Mouse (Mus musculus): ENCODE results near the gene Dip2b.
A peak's percentile ranks its signal among the peaks of the same experiment; 100 is the strongest.

Gene Dip2b

DNA sequence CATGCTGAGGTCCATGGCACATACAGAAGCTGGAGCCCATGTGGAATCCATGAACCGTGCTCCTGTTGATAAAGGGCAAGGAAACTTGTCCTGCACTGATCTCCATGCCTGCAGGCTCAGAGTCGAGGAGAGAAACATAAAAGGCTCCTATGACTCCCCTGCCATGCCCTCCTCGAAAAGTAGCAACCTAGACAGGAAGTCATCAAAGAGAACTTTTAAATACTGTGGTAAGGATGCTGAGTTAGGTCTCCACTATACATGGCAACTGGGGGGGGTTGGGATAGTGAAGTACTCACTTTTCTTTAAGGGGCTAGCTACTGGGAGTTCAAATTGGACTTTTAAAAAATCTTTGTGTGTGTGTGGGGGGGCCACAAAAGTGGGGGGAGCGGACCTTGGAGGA, 102.0 kb downstream of the Dip2b start:
- DNase-seq: peak; percentile 14

DNA sequence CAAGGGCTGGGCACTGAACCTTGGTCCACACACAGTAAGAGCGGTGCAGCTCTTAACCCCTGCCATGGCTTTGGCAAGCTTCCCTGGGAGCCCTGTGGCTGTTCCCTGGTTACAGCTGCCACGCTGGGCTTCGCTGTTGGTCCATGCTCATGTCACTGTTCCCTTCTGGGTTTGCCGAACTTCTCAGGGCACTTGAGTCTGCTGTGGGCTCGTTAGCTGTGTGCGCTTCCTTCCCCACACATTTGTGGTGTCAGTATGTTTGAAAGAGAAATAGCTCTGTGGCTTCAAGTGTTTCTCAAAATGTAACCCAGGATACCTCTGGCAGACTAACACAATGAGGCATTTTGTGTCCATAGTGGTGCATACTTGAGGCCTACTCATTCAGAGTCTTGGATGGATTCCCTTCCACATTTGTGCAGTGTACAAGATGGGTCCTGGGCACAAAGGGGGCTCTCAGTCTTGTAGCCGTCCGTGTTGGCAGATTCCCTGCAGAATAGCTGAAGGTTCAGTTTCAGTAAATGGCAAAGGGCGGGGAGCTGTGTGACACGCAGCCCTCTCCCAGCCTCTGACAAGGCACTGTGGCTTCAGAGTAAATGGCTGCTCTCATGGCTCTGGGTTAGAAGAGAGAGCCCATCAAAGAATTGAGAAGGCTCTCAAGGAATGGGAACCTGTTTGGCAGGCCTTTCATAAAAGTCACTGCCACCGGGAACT, 104.8 kb downstream of the Dip2b start:
- DNase-seq: no peak

DNA sequence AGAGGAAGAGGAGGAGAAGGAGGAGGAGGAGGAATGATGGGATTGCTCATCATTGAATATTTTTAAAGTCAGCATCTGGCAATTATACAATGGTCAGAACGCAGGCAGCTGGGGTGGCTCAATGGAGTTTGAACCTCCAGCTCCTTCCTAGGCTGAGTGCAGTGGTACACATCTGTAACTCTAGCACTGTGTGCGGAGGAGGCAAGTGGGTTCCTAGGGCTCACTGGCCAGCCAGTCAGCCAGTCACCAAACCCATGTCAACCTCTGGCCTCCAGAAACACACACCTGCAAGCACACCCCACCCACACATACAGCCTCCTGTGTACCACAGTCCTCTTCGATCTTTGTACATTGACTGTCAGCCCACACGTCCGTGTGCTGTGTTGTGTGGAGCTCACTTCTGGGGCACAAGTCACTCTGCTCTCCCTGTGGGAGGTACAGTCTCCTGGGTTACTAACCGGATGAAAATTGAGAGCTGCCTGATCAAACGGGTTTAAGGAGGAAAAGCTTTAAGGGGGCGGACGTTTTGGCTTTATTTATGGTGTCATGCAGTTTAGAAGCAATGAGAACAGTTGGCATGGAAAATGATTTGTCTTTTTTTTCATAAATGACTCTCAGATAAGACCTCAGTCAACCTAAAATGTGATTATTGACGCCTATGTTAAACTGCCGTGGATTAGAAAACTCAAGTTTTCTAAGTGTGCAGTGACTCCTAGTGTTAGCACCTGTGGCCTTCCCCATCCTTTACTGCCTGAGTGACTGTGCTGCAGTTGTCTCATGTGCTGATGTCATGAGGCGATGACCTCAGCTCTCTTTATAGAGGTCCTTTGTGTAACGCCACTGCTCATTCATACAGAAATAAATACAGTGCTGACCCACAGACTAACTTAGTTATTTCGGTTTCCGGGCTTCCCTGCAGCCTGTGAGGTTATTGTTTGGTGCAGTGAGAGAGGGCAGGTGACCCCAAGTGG, 106.7 kb downstream of the Dip2b start:
- DNase-seq: no peak

DNA sequence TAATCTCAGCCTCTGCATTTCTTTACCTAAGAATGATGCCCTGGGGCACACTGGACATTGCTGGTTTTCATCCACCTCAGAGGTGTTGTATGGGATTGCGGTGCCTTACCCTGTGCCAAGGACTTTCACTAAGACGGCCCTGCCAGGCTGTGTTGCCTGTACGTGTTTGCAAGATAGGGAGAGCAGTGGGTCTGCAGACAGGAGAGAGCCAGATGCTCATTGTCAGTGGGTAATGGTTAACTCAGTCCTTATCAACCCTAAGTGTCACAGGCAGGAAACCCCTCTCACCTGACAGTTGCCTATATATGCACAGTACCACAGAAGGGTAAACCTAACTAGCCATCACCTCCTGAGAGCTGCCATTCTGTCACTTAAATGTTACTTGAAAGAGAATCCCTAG, 107.5 kb downstream of the Dip2b start:
- no peak for DNase-seq

DNA sequence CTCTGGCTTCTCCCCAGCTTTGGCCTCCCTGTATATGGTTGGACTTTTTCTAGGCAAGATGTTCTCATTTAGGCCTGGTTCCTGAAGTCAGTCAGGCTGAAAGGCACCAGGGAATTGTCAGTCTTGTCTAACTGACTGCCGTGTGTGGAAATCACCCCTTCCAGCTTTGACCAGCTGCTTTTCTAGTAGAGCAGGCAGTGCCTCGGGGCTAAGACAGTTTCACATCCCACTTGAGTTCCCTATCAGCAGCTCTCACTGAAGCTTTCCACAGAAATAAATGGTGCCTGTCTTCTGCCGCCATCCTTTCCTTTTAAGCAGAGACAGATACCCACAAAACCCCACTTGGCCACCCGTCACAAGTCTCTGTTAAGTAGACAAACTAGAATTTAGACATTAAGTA, 112.1 kb downstream of the Dip2b start:
- no peak for DNase-seq

DNA sequence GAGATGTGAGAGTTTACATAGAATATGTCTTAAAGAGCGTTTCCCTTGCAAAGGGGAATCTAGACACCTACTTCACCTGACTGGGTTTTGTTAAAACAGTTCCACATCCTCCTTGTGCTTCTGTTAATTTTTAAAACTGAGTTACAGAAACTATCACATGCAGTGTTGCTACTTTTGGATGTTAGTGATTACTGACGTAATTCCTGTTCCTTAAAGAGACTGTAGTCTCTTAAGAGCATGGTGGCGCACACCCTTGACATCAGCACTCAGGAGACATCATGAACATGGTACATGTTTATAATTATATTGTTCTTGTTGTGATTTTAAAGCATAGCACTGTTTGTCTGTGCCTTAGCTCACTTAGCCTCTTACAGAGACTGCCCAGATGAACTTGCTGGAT, 113.9 kb downstream of the Dip2b start:
- no peak for DNase-seq

DNA sequence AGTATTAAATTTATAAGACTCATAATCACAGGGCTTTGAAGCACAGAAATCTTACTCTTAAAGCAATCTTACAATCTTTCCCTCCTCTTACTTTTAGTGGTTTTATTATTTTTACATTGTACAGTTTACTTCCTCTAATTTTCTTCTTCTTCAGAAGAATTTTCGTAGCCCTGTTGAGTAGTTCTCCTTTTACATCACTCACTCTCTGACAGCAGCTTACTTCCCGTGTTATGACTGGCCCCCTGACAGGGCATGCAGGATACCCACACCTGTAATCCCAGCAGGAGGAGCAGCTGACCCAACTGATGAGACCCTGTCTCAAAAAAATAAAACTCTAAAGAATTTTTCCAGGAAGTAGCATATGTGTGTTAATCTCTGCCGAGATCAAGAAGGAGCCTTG, 114.6 kb downstream of the Dip2b start:
- DNase-seq: no peak

DNA sequence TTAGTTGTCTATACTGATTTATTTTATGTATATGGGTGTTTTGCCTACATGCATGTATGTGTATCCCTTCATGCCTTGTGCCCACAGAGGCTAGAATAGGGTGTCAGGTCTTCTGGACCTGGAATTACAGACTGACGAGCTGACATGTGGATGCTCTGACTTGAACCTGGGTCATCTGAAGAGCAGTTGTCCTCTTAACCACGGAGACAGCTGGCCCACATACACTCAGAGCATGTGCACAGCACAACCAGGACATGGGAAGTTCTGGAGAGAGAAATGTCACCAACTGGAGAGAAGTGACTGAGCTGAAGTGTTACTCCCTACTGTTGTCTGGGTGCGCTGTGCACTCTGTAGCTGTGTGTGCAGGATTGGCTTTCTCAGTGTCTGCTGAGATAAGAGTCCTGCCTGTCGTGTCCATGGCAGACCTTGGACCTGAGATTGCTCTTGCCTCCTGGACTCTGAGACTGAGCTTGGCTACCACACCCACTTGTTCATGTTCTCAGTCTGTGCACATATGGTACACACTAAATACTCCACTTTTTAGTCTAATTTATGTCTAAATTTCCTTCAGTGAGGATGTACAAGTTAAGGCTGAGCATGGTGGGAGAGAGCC, 117.7 kb downstream of the Dip2b start:
- DNase-seq: no peak

DNA sequence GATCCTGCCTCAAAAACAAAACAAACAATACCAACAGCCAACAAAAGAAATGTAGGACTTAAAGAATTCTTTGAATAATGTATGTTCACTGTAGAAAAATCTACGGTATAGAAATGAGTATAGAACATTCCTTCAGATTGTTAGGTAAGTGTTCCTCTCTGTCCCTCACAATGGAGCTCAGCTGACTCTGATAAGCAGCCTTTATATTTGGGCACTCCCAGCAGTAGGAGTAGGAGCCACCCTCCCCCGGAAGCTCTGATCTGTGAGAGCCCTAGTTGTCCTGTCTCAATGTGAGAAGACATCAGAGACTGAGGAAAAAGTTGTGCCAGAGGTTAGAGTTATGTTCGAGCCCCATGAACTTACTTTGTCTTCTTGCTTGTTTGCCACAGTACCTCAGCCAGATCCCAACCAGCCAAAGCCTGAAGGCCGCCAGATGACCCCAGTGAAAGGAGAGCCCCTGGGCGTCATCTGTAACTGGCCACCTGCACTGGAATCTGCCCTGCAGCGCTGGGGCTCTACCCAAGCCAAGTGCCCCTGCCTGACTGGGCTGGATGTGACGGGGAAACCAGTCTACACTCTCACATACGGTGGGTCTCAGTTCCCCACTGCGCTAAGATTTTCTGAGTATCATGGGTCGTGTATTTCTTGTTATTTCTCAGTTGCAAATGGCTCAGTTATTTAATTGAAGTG, 118.5 kb downstream of the Dip2b start:
- DNase-seq: no peak

DNA sequence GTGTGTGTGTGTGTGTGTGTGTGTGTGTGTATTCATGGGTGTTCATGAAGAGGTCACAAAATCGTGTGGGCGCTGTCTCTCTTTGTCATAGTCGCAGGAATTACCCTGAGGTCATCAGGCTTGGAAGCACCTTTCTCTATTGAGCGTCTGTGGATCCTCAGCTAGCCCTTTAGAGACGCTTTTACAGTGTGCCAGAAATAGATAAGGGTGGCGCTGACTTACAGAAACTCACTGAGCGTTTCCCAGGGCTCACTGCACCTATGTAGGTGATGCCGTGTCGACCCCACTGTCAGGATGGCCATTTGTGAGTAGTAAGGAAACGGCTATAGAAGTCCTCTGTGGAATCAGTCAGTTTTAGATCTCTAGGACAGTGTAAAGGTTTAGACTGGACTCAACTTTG, 120.5 kb downstream of the Dip2b start:
- no peak for DNase-seq

DNA sequence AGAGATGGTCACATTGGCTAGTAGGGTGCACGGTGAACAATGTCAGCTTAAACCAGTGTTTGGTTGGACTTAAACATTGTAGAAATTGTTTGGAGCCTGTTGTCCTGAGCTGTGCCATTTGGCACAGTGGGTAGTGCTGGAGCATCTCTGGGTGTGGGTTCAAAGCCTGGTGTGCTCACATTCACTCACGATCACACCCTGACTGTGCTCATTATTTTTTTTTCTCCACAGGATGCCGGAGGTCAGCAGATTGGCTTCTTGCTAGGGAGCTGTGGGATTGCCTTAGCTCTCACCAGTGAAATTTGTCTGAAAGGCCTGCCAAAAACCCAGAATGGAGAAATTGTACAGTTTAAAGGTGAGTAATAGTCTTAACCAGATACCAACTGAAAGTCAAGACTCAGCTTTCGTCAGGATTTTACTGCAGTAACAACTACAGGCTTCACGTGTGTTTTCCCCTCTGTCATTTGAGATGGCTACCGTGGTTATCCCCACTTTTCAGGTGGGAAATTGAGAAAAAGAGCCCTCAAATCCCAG, 123.3 kb downstream of the Dip2b start:
- DNase-seq: no peak

DNA sequence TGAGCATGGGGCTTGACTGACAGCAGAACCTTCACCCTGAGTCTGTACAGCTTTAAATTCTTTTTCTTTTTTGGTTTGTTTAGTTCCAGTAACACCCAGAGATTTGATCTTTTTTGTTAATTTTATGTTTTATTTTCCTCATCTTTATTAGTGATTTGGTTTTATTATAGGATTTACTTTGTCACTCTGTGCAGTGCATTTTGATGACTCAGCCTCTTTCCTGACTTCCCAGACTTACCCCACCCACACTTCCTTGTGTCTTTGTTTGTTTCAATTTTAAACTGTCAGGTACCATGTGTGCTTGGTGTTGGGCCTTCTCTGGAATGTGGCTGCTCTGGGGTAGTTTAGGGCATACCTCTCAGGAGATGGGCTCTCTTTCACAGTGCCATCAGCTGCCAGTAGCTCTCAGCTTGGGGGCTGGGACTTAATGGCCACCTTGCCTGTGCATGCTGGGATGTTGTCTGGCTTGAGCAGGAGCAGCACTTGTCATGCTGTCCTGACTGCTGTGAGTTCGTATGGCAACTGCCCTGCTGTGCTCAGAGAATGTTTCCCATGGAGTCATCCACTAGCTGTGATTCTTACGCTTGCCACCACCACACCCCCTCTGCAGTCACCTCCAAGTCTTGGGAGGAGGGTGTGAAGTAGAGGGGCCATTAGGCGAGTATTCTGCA, 125.1 kb downstream of the Dip2b start:
- no peak for DNase-seq

DNA sequence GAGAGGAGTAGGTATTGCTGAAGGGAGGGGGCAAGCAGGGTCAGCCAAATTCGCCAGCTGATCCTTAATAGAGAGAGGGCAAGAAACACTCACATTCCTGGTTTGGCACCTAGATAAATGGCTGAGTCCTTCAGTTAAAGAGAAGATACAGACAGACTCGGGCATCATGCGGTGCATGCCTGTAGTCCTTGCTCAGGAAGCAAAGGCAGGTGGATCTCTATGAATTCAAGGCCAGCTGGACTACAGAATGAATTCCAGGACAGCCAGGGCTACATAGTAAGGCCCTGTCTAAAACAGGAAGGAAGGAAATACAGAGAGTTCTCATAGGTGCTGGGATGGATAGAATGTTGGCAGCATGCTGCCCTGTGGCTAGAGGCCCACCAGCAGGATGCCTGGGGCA, 128.0 kb downstream of the Dip2b start:
- DNase-seq: no peak

DNA sequence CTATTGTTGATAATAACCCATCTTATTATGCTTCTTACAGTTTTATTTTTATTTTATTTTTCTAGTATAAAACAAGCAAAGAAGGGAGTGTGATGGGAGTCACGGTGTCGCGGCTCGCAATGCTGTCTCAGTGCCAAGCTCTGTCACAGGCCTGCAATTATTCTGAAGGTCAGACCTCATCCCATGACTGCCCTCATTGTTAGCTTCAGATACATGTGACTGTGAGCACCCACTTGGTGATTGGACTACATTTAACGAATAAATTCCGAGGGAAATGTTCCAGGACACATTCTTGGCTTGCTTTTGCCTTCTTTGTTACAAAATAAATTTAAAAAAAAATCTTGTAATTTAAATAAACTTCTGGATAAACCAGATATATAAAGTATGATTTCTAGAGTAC, 129.3 kb downstream of the Dip2b start:
- no peak for DNase-seq

DNA sequence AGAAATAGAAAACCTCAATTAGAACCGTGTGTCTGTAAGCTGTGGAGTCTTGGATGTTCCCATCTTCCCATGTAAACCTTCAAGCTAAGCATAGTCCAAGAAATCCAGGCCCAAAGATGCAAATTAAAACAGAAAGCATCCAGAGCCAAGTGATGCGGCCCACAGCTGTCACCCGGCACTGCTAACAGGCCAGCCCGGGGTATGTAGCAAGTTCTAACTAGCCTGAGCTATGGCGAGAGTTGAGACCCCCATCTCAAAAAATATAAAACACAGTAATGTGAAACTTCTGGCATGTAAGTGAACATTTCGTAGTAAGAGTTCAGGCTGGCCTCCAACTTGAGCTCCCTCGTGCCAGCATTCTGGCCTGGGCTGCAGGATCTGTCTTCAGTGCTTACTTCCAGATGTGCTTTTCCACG, 129.7 kb downstream of the Dip2b start:
- DNase-seq: no peak

DNA sequence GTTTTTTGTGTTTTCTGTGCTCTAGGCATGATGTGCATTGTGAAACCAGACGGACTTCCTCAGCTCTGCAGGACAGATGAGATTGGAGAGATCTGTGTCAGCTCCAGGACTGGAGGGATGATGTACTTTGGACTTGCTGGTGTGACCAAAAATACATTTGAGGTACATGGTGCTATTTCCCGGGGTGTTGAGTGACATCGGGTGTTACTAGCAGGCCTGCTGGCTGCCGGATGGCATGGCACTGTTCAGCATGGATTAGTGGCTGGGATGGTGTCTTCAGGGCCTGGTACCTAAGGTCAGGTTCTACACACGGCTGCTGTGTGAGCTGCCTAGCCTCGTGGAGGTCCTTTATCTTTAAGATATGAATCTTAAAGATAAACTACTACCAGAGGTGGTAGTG, 136.7 kb downstream of the Dip2b start:
- no peak for DNase-seq

DNA sequence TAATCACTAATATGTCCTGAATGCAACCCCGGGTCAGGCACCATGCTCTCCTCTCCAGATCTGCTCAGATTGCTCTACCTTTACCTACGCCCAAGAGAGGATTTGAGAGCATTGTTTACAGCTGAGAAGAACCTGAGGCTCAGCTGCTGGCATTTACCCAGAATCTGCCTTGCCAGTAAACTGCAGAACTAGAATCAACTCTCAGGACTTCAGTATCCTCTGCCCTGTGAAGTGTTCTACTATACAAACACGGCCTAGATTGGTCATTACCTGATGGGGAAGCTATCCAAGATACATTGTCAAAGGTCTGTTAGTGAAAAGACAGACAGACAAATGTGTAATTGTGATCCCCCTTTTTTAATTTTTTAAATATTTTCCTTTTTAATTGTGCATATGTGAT, 138.7 kb downstream of the Dip2b start:
- no peak for DNase-seq

DNA sequence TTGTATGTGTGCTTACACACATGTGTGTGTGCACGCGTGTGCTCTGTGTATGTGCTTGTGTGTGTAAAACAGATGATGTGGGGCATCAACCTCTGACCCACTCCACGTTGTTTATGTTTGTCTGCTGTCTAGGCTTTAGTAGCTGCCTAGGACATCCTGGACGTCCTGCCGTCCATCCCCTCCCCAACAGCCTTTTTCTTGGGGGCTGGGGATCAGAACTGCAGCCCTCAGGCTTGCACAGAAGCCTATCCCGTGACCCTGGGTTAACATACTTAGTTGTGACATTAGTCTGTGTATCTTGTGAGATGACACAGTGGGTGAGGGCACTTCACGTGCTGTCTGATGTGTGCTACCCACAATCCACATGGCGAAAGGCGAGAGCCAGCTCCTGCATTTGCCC, 139.1 kb downstream of the Dip2b start:
- DNase-seq: no peak

DNA sequence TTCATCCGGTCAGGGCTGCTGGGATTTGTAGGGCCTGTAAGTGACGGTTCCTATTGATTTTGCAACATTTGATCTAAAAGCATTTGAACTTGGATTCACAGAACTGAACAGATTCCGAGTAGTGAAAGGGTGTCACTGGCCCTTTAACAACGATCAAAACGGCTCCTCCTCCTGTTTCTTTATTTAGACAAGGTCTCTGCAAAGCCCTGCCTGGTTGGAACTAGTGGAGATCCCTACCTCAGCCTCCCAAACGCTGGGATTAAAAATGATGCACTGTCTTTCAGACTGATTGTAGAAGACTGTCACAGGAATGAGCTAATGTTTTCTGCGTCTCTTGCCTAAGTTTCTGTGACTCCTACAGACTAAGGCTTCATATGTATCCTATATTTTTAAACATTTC, 140.0 kb downstream of the Dip2b start:
- no peak for DNase-seq

DNA sequence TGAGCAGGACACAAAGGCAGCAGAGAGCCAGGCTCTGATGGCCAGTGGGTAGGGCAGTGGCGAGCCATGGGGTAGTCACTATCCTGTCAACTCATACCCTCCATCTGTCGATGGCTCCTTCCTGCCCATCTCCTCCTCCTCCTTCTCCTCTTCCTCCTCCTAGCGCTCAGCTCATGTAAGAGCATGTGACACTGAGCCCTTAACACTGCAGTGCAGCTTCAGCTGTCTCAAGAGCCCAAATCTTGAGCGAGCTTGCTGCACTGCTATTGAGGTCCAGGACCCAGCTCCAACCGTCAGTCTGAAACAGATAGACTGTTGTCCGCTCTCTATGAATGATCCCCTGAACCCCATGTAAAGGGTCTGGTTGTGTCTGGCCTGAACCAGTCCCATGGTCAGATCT, 141.2 kb downstream of the Dip2b start:
- no peak for DNase-seq

DNA sequence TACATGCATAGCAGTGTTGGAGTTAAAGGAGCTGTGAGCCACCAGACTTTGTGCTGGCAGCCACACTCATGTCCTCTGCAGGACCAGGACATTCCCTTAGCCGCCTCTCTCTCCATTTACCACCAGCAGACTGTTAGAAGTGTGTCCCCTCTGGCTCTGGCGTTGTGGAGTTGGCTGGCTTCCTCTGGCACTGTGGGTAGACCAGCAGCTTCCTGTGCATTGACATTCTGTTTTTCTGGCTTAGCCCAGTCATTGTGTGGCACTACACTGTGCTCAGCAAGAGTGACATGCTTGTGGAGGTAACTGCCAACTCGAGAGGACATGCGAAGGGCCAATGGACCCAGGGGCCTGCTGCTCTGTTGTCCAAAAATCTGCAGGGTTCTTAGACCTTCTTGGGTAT, 141.8 kb downstream of the Dip2b start:
- DNase-seq: no peak

DNA sequence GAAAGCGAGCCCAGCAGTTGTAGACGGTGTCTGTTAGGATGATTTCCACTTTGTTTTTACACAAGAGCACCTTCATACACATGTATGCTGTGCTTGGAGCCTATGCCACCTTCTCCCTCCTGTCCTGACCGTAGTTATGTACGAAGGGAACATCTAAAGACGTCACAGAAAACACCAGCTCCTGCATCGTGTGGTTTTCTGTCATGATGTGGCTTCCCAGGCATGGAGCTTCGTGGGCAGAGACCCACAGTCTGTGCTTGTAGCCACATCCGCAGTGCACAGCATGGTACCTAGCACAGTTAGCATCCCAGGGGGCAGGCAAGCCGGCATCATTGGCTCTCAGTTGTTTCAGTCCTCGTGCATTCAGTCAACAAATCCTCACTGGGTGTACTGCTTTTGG, 143.4 kb downstream of the Dip2b start:
- DNase-seq: no peak

Data from thymus, postnatal 4 days (tissue).